Mouse (Mus musculus) neural tube, embryonic 15.5 days (tissue): ENCODE results near the gene Plscr3. TPM values are rescaled to one million over a fixed set of nuclear protein-coding genes. Genes with fewer than 3 reads are reported as not detected.
"Not testable (repeated sequence)": the region's sequence is repeated elsewhere in the genome, so short reads cannot be mapped to it uniquely, and the experiment has no call there.

Experiments used
- ATAC-seq: fragments of 200-750 bp; cut with Nextera tagmentation; 2 replicates; pipeline ENCODE4 v1.8.0; 2017; ENCODE audit warnings: mild to moderate bottlenecking, moderate TSS enrichment, moderate library complexity; ENCODE audit not compliant: low FRiP score
- H3K27ac ChIP-seq: fragments of 300-500 bp; sonication (generic); replicated peaks from 2 replicates; pipeline ENCODE4 v1.5.1; 2015; ENCODE audit warnings: mild to moderate bottlenecking, inconsistent platforms
- H3K27me3 ChIP-seq: fragments of 300-500 bp; sonication (generic); replicated peaks from 2 replicates; pipeline ENCODE4 v1.6.1; 2015; ENCODE audit warnings: inconsistent platforms
- H3K36me3 ChIP-seq: fragments of 300-500 bp; sonication (generic); 2 replicates; pipeline ENCODE4 v1.6.1; 2015; ENCODE audit warnings: inconsistent platforms
- H3K4me1 ChIP-seq: fragments of 300-500 bp; sonication (generic); 2 replicates; pipeline ENCODE4 v1.6.1; 2015; ENCODE audit warnings: inconsistent platforms
- H3K4me2 ChIP-seq: fragments of 300-500 bp; sonication (generic); 2 replicates; pipeline ENCODE4 v1.6.1; 2015; ENCODE audit warnings: inconsistent platforms, mild to moderate bottlenecking, moderate library complexity
- H3K4me3 ChIP-seq: fragments of 300-500 bp; sonication (generic); replicated peaks from 2 replicates; pipeline ENCODE4 v1.5.1; 2015; ENCODE audit warnings: mild to moderate bottlenecking, inconsistent platforms
- H3K9ac ChIP-seq: fragments of 300-500 bp; sonication (generic); replicated peaks from 2 replicates; pipeline ENCODE4 v1.6.1; 2015; ENCODE audit warnings: mild to moderate bottlenecking, inconsistent platforms
- H3K9me3 ChIP-seq: fragments of 300-500 bp; sonication (generic); replicated peaks from 2 replicates; pipeline ENCODE4 v1.6.1; 2016; ENCODE audit warnings: inconsistent platforms
- WGBS: fragments of 180-500 bp; shearing (Covaris S2); methylation state at CpG from one replicate; pipeline ENCODE4 v1.1.7; 2015; ENCODE audit warnings: mixed read lengths; 5-methylcytosine and 5-hydroxymethylcytosine counted together
- polyA plus RNA-seq: library from polyadenylated mRNA; unstranded; fragments of >200 nt; fragmentation: Nextera tagmentation; extraction: Ambion mirVana; gene quantifications from 2 replicates; pipeline ENCODE4 v1.2.1, GENCODE M21; 2015

Plscr3 gene
- polyA plus RNA-seq, 1 experiment from 2014 or later, result 44.3 TPM

- no peaks in the 10 kb centered on the region for H3K27me3 ChIP-seq
- no peak overlapping the region for H3K27ac ChIP-seq
- H3K4me2 ChIP-seq, result no peak overlapping the region
- H3K36me3 ChIP-seq, result peaks cover 40% of the 10 kb centered on the region
- 92% methylated on average over 15 of the region's 15 CpGs for WGBS
- H3K9ac ChIP-seq, result no peak overlapping the region
- ATAC-seq, result no peak
- H3K4me3 ChIP-seq, result no peak overlapping the region
- peaks cover 33% of the 10 kb centered on the region for H3K4me1 ChIP-seq
- no peaks in the 10 kb centered on the region for H3K9me3 ChIP-seq
Observed at GRCm38 (mm10) chr11:69849884-69850283, 3.7 kb downstream of the Plscr3 start.

- no peak overlapping the region for H3K4me3 ChIP-seq
- no peaks in the 10 kb centered on the region for H3K27me3 ChIP-seq
- H3K4me2 ChIP-seq, result no peak overlapping the region
- 73% methylated on average over 8 of the region's 8 CpGs for WGBS
- peaks cover 31% of the 10 kb centered on the region for H3K4me1 ChIP-seq
- H3K36me3 ChIP-seq, result peaks cover 40% of the 10 kb centered on the region
- ATAC-seq, result no peak
- no peak overlapping the region for H3K9ac ChIP-seq
- no peaks in the 10 kb centered on the region for H3K9me3 ChIP-seq
- H3K27ac ChIP-seq, result no peak overlapping the region
Observed at GRCm38 (mm10) chr11:69850754-69851153, 4.6 kb downstream of the Plscr3 start.

DNA sequence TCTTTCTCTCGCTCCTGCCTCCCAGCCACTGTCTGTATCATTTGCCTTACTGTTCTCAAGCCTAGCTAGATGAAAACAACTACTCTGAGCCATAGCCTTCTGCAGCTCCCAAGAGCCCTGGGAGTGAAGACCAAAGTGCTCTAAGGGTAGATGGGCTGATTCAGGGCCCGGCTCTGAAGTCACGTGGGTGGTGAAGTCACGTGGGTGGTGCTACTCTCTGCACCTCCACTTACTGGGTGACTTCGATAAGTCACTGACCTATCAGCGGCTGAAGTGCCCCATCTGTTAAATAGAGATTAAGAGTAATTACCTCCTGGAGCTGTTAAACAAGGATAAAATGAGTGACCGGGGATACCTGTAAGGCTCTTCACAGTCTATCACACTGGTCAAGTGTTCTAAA, 7.8 kb downstream of the Plscr3 start:
- H3K9ac ChIP-seq, result no peak overlapping the region
- peaks cover 10% of the 10 kb centered on the region for H3K4me1 ChIP-seq
- WGBS, result 74% methylated on average over 7 of the region's 7 CpGs
- no peak for ATAC-seq
- peaks cover 16% of the 10 kb centered on the region for H3K27me3 ChIP-seq
- H3K36me3 ChIP-seq, result peaks cover 31% of the 10 kb centered on the region
- H3K4me2 ChIP-seq, result no peak overlapping the region
- H3K27ac ChIP-seq, result no peak overlapping the region
- no peak overlapping the region for H3K4me3 ChIP-seq
- no peaks in the 10 kb centered on the region for H3K9me3 ChIP-seq

- Histone ChIP-seq H3K27ac (no peak overlapping the region), H3K9ac (no peak overlapping the region), H3K9me3 (no peaks in the 10 kb centered on the region), H3K36me3 (peaks cover 24% of the 10 kb centered on the region), H3K4me3 (no peak overlapping the region), H3K27me3 (peaks cover 20% of the 10 kb centered on the region), H3K4me2 (no peak overlapping the region), H3K4me1 (peaks cover 10% of the 10 kb centered on the region)
- 92% methylated on average over 10 of the region's 10 CpGs for WGBS
- ATAC-seq, result no peak
Observed at GRCm38 (mm10) chr11:69854680-69855079, 8.5 kb downstream of the Plscr3 start.

DNA sequence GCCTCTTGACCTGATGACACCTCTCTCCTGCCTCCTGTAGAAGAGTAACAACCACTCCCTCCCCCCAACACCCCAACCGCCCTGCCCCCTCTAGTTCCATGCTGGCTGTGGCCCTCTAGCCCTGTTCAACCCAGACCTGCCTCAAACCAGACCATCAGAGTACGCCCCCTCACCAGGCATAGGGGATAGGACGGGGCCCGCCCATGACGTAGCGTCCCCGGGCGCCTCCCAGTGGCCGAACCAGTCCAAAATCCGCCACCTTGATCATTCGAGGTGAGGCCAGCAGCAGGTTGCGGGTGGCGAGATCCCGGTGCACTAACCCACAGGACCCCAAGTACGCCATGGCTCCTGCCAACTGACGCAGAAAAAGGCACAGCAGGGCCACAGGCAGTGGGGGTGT, 9.2 kb downstream of the Plscr3 start:
- Histone ChIP-seq H3K9ac (no peak overlapping the region), H3K27me3 (peaks cover 20% of the 10 kb centered on the region), H3K9me3 (no peaks in the 10 kb centered on the region), H3K4me3 (no peak overlapping the region), H3K36me3 (peaks cover 18% of the 10 kb centered on the region), H3K4me1 (peaks cover 8% of the 10 kb centered on the region), H3K27ac (no peak overlapping the region), H3K4me2 (no peak overlapping the region)
- WGBS, result 30% methylated on average over 16 of the region's 16 CpGs
- no peak for ATAC-seq

DNA sequence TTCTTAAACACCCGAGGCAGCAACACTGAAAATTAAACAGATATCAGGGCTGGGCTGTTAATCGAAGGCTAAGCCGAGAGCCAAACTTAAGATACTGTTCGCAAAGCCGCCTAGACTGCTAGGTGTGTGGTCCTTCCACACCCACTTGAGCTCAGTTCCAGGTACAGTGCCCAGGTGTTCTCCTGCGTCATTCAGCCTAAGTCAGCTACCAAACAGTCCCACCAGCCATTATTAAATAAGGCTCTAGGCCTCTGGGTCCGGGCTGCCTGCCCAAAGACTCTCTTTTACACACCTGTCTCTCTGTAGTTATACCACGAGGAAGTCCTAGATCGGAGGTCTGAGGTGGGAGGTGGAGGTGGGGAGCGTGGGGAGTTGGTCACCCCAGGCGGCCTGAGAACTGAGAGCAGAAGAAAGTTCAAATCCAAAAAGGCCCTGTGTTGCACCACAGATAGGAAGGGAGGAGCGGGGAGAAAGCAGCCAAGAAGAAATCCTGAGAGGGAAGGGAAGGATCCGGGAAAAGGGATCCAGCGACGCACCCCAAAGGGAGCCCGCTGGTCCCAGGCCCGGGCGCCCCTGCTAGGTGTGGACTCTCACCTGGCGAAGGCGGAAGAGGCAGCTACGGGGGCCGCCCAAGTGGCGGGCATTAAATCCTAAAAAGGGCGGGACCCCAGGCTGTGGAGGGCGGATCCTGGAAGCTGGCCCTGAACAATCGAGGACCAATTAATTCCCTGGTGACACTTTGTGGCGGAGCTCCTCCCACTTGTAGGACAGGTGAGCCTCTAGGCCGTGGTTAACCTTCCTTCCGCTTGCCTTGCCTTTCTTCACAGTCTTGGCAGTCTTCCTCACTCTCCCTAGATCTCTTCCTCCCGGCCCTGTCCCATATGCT, 12.2 kb downstream of the Plscr3 start, which contains the start of gene Tnk1:
Gene Tnk1, minus strand, starts transcription at position 618 of the 886 bp plus-strand sequence.
- Histone ChIP-seq H3K27ac (no peak within 1 kb of the TSS), H3K4me3 (no peak within 1 kb of the TSS), H3K4me2 (no peak within 1 kb of the TSS), H3K4me1 (peaks cover 6% of the 10 kb centered on the region; the same call in 1 of the 2 replicates), H3K27me3 (peaks cover 20% of the 10 kb centered on the region), H3K9ac (no peak within 1 kb of the TSS), H3K36me3 (no peaks in the 10 kb centered on the region), H3K9me3 (no peaks in the 10 kb centered on the region)
- ATAC-seq, result no peak
- WGBS, result 20% methylated on average over 30 of the region's 30 CpGs

- H3K36me3 ChIP-seq, H3K4me1 ChIP-seq, H3K4me2 ChIP-seq, H3K27ac ChIP-seq, H3K9me3 ChIP-seq, H3K4me3 ChIP-seq, H3K27me3 ChIP-seq, ATAC-seq, H3K9ac ChIP-seq: not testable (repeated sequence)
- 84% methylated on average over 3 of the region's 3 CpGs for WGBS
Observed at GRCm38 (mm10) chr11:69863729-69864128, 17.6 kb downstream of the Plscr3 start.

- H3K36me3 ChIP-seq, result no peaks in the 10 kb centered on the region
- H3K27ac ChIP-seq, result no peak overlapping the region
- ATAC-seq, result no peak
- H3K9ac ChIP-seq, result no peak overlapping the region
- no peaks in the 10 kb centered on the region for H3K9me3 ChIP-seq
- no peak overlapping the region for H3K4me3 ChIP-seq
- H3K4me2 ChIP-seq, result no peak overlapping the region
- H3K4me1 ChIP-seq, result no peaks in the 10 kb centered on the region
- WGBS, result 48% methylated on average over 8 of the region's 8 CpGs
- peaks cover 1% of the 10 kb centered on the region for H3K27me3 ChIP-seq
Observed at GRCm38 (mm10) chr11:69864138-69864860, 18.1 kb downstream of the Plscr3 start.

- Histone ChIP-seq H3K36me3 (no peaks in the 10 kb centered on the region), H3K4me1 (no peaks in the 10 kb centered on the region), H3K4me3 (no peak overlapping the region), H3K27ac (no peak overlapping the region), H3K9ac (no peak overlapping the region), H3K9me3 (no peaks in the 10 kb centered on the region), H3K27me3 (no peaks in the 10 kb centered on the region; the same call in 1 of the 2 replicates), H3K4me2 (no peak overlapping the region)
- no peak for ATAC-seq
- WGBS, result 72% methylated on average over 9 of the region's 9 CpGs
Observed at GRCm38 (mm10) chr11:69865561-69865960, 19.4 kb downstream of the Plscr3 start.

GRCm38 (mm10) chr11:69867335-69867734, 21.2 kb downstream of the Plscr3 start:
- no peak for ATAC-seq
- H3K4me1 ChIP-seq, result no peaks in the 10 kb centered on the region
- no peak overlapping the region for H3K27ac ChIP-seq
- no peak overlapping the region for H3K4me2 ChIP-seq
- H3K9ac ChIP-seq, result no peak overlapping the region
- no peaks in the 10 kb centered on the region for H3K36me3 ChIP-seq
- H3K4me3 ChIP-seq, result no peak overlapping the region
- no peaks in the 10 kb centered on the region for H3K9me3 ChIP-seq
- 73% methylated on average over 9 of the region's 9 CpGs for WGBS
- H3K27me3 ChIP-seq, result no peaks in the 10 kb centered on the region; the same call in 1 of the 2 replicates

- H3K27ac ChIP-seq, result no peak overlapping the region
- no peak overlapping the region for H3K9ac ChIP-seq
- H3K27me3 ChIP-seq, result no peaks in the 10 kb centered on the region; the same call in 1 of the 2 replicates
- no peaks in the 10 kb centered on the region for H3K4me1 ChIP-seq
- H3K4me3 ChIP-seq, result no peak overlapping the region
- 91% methylated on average over 2 of the region's 2 CpGs for WGBS
- H3K4me2 ChIP-seq, result no peak overlapping the region
- ATAC-seq, result no peak
- H3K9me3 ChIP-seq, result no peaks in the 10 kb centered on the region
- no peaks in the 10 kb centered on the region for H3K36me3 ChIP-seq
Observed at GRCm38 (mm10) chr11:69870289-69871069, 24.3 kb downstream of the Plscr3 start.
